Mouse (Mus musculus): ENCODE measurements around the gene Scgb1a1. TPM values are rescaled to one million over a fixed set of nuclear protein-coding genes. Genes with fewer than 3 reads are reported as not detected.

Scgb1a1 gene
- polyA plus RNA-seq, 1 experiment from 2014 or later, result not detected

- no peaks in the 10 kb centered on the region for H3K9me3 ChIP-seq
- WGBS, result 70% methylated on average over 8 of the region's 8 CpGs
- H3K27ac ChIP-seq, result no peak overlapping the region
- no peaks in the 10 kb centered on the region for H3K36me3 ChIP-seq
- no peak for ATAC-seq
- H3K4me3 ChIP-seq (replicated peaks), result no peak overlapping the region
- H3K4me2 ChIP-seq (replicated peaks), result no peak overlapping the region
- peaks cover 5% of the 10 kb centered on the region for H3K4me1 ChIP-seq (replicated peaks)
- H3K9ac ChIP-seq, result no peak overlapping the region
- H3K27me3 ChIP-seq (replicated peaks), result no peaks in the 10 kb centered on the region
These were observed 24.3 kb upstream of the Scgb1a1 start for GRCm38 (mm10) chr19:9112043-9112442.

GRCm38 (mm10) chr19:9110182-9110869 is 22.6 kb upstream of the Scgb1a1 start:
- no peak overlapping the region for H3K4me2 ChIP-seq (replicated peaks)
- no peak overlapping the region for H3K4me3 ChIP-seq (replicated peaks)
- no peaks in the 10 kb centered on the region for H3K36me3 ChIP-seq
- no peak overlapping the region for H3K27ac ChIP-seq
- WGBS, result 50% methylated on average over 4 of the region's 4 CpGs
- peaks cover 15% of the 10 kb centered on the region for H3K4me1 ChIP-seq (replicated peaks)
- H3K9ac ChIP-seq, result no peak overlapping the region
- H3K27me3 ChIP-seq (replicated peaks), result no peaks in the 10 kb centered on the region
- peak; percentile 72 for ATAC-seq
- no peaks in the 10 kb centered on the region for H3K9me3 ChIP-seq

- Histone ChIP-seq H3K4me2 (replicated peaks) (no peak overlapping the region), H3K4me1 (replicated peaks) (peaks cover 15% of the 10 kb centered on the region)
These were observed 20.8 kb upstream of the Scgb1a1 start for GRCm38 (mm10) chr19:9108536-9108935.

GRCm38 (mm10) chr19:9107379-9107755 is 19.6 kb upstream of the Scgb1a1 start:
- Histone ChIP-seq H3K27me3 (replicated peaks) (no peaks in the 10 kb centered on the region), H3K36me3 (no peaks in the 10 kb centered on the region), H3K9ac (no peak overlapping the region), H3K4me2 (replicated peaks) (no peak overlapping the region), H3K4me1 (replicated peaks) (peaks cover 15% of the 10 kb centered on the region), H3K9me3 (no peaks in the 10 kb centered on the region), H3K4me3 (replicated peaks) (no peak overlapping the region), H3K27ac (peak overlapping the region; percentile 81)
- WGBS, result 64% methylated on average over 1 of the region's 1 CpGs
- peak; percentile 49 for ATAC-seq

More at GRCm38 (mm10) chr19:9108536-9108935, 20.8 kb upstream of the Scgb1a1 start:
- Histone ChIP-seq H3K9ac (no peak overlapping the region), H3K36me3 (no peaks in the 10 kb centered on the region), H3K9me3 (no peaks in the 10 kb centered on the region), H3K27me3 (replicated peaks) (no peaks in the 10 kb centered on the region), H3K4me3 (replicated peaks) (no peak overlapping the region), H3K27ac (no peak overlapping the region)
- 89% methylated on average over 1 of the region's 1 CpGs for WGBS
- no peak for ATAC-seq

- WGBS, result 16% methylated on average over 4 of the region's 4 CpGs
- H3K9me3 ChIP-seq, result no peaks in the 10 kb centered on the region
- no peak overlapping the region for H3K4me3 ChIP-seq (replicated peaks)
- no peak overlapping the region for H3K4me2 ChIP-seq (replicated peaks)
- H3K9ac ChIP-seq, result no peak overlapping the region
- H3K27me3 ChIP-seq (replicated peaks), result no peaks in the 10 kb centered on the region
- H3K36me3 ChIP-seq, result no peaks in the 10 kb centered on the region
- peaks cover 15% of the 10 kb centered on the region for H3K4me1 ChIP-seq (replicated peaks)
- peak; percentile 86 for ATAC-seq
- peak overlapping the region; percentile 81 for H3K27ac ChIP-seq
These were observed 19.1 kb upstream of the Scgb1a1 start for GRCm38 (mm10) chr19:9106751-9107378.

- Histone ChIP-seq H3K27me3 (replicated peaks) (no peaks in the 10 kb centered on the region), H3K36me3 (no peaks in the 10 kb centered on the region), H3K4me1 (replicated peaks) (peaks cover 15% of the 10 kb centered on the region), H3K4me3 (replicated peaks) (no peak overlapping the region), H3K9ac (no peak overlapping the region), H3K27ac (peak overlapping the region; percentile 81), H3K9me3 (no peaks in the 10 kb centered on the region), H3K4me2 (replicated peaks) (no peak overlapping the region)
- 37% methylated on average over 5 of the region's 5 CpGs for WGBS
- ATAC-seq, result peak; percentile 37
These were observed 18.3 kb upstream of the Scgb1a1 start for GRCm38 (mm10) chr19:9106096-9106495.

- H3K27me3 ChIP-seq (replicated peaks), result no peaks in the 10 kb centered on the region
These were observed 17.4 kb upstream of the Scgb1a1 start for GRCm38 (mm10) chr19:9105101-9105685.

GRCm38 (mm10) chr19:9103986-9104385 is 16.2 kb upstream of the Scgb1a1 start:
- ATAC-seq, result no peak
- Histone ChIP-seq H3K9ac (no peak overlapping the region), H3K27me3 (replicated peaks) (no peaks in the 10 kb centered on the region), H3K27ac (no peak overlapping the region), H3K36me3 (no peaks in the 10 kb centered on the region), H3K4me1 (replicated peaks) (peaks cover 15% of the 10 kb centered on the region), H3K4me3 (replicated peaks) (no peak overlapping the region), H3K9me3 (no peaks in the 10 kb centered on the region), H3K4me2 (replicated peaks) (no peak overlapping the region)
- 84% methylated on average over 4 of the region's 4 CpGs for WGBS

More at GRCm38 (mm10) chr19:9105101-9105685, 17.4 kb upstream of the Scgb1a1 start:
- no peaks in the 10 kb centered on the region for H3K36me3 ChIP-seq
- ATAC-seq, result no peak
- H3K4me2 ChIP-seq (replicated peaks), result no peak overlapping the region
- H3K9me3 ChIP-seq, result no peaks in the 10 kb centered on the region
- no peak overlapping the region for H3K9ac ChIP-seq
- H3K4me1 ChIP-seq (replicated peaks), result peaks cover 15% of the 10 kb centered on the region
- WGBS, result 66% methylated on average over 3 of the region's 3 CpGs
- no peak overlapping the region for H3K4me3 ChIP-seq (replicated peaks)
- no peak overlapping the region for H3K27ac ChIP-seq

GRCm38 (mm10) chr19:9101062-9101457 is 13.3 kb upstream of the Scgb1a1 start:
- ATAC-seq, result no peak
- 67% methylated on average over 2 of the region's 2 CpGs for WGBS
- no peak overlapping the region for H3K9ac ChIP-seq

GRCm38 (mm10) chr19:9100297-9101061 is 12.7 kb upstream of the Scgb1a1 start:
- Histone ChIP-seq H3K27me3 (replicated peaks) (no peaks in the 10 kb centered on the region), H3K9ac (no peak overlapping the region), H3K4me2 (replicated peaks) (no peak overlapping the region), H3K27ac (no peak overlapping the region), H3K9me3 (no peaks in the 10 kb centered on the region), H3K36me3 (no peaks in the 10 kb centered on the region), H3K4me3 (replicated peaks) (no peak overlapping the region), H3K4me1 (replicated peaks) (no peaks in the 10 kb centered on the region)
- 75% methylated on average over 17 of the region's 17 CpGs for WGBS
- ATAC-seq, result no peak

More at GRCm38 (mm10) chr19:9101062-9101457, 13.3 kb upstream of the Scgb1a1 start:
- Histone ChIP-seq H3K9me3 (no peaks in the 10 kb centered on the region), H3K4me2 (replicated peaks) (no peak overlapping the region), H3K27ac (no peak overlapping the region), H3K36me3 (no peaks in the 10 kb centered on the region), H3K4me1 (replicated peaks) (peaks cover under 1% of the 10 kb centered on the region), H3K4me3 (replicated peaks) (no peak overlapping the region), H3K27me3 (replicated peaks) (no peaks in the 10 kb centered on the region)

GRCm38 (mm10) chr19:9099751-9100150 is 12.0 kb upstream of the Scgb1a1 start:
- H3K27ac ChIP-seq, result no peak overlapping the region
- H3K4me2 ChIP-seq (replicated peaks), result no peak overlapping the region
- no peak overlapping the region for H3K9ac ChIP-seq
- WGBS, result 90% methylated on average over 8 of the region's 8 CpGs
- H3K4me3 ChIP-seq (replicated peaks), result no peak overlapping the region
- ATAC-seq, result no peak
- no peaks in the 10 kb centered on the region for H3K36me3 ChIP-seq
- H3K9me3 ChIP-seq, result no peaks in the 10 kb centered on the region
- no peaks in the 10 kb centered on the region for H3K4me1 ChIP-seq (replicated peaks)
- H3K27me3 ChIP-seq (replicated peaks), result no peaks in the 10 kb centered on the region

GRCm38 (mm10) chr19:9097441-9097840 is 9.7 kb upstream of the Scgb1a1 start:
- no peaks in the 10 kb centered on the region for H3K9me3 ChIP-seq
- no peak overlapping the region for H3K4me2 ChIP-seq (replicated peaks)
- H3K27ac ChIP-seq, result no peak overlapping the region
- H3K4me1 ChIP-seq (replicated peaks), result no peaks in the 10 kb centered on the region
- H3K36me3 ChIP-seq, result no peaks in the 10 kb centered on the region
- WGBS, result 84% methylated on average over 13 of the region's 13 CpGs
- H3K4me3 ChIP-seq (replicated peaks), result no peak overlapping the region
- H3K9ac ChIP-seq, result no peak overlapping the region
- H3K27me3 ChIP-seq (replicated peaks), result no peaks in the 10 kb centered on the region
- no peak for ATAC-seq

Data from intestine, embryonic 15.5 days (tissue).